Mouse (Mus musculus) MEL (cell line): Measurements from ENCODE around the gene Myog. TPM values are rescaled to one million over a fixed set of nuclear protein-coding genes. Genes with fewer than 3 reads are reported as not detected.

ENCODE experiments used
- DNase-seq: peaks from one replicate; pipeline ENCODE4 v3.0.0; 2011; ENCODE audit warnings: low read depth, low spot score
- H3K27ac ChIP-seq: 2 replicates; pipeline ENCODE4 v1.5.1; 2012; ENCODE audit warnings: low read depth, mild to moderate bottlenecking, control low read depth, low read length, moderate library complexity; ENCODE audit not compliant: control insufficient read depth
- H3K27me3 ChIP-seq, 2 experiments: fragments of 150-350 bp in 1 of 2; sonication (generic) in 1 of 2; 2 replicates each; pipeline ENCODE4 v1.6.1; 2012; ENCODE audit warnings: low read length in 2 of 2, mild to moderate bottlenecking in 2 of 2, improper control_type of control experiment in 1 of 2, moderate library complexity in 1 of 2; ENCODE audit not compliant: insufficient read depth in 2 of 2, control insufficient read depth in 1 of 2
- H3K36me3 ChIP-seq, 2 experiments: 2 replicates each; pipeline ENCODE4 v1.6.1; 2012 to 2014; ENCODE audit warnings: low read length in 2 of 2, improper control_type of control experiment in 1 of 2, inconsistent platforms in 1 of 2, mild to moderate bottlenecking in 1 of 2; ENCODE audit not compliant: insufficient read depth in 2 of 2, control insufficient read depth in 1 of 2
- H3K4me1 ChIP-seq, 2 experiments: fragments of 150-350 bp in 1 of 2; sonication (generic) in 1 of 2; 2 replicates each; pipeline ENCODE4 v1.6.1; 2012; ENCODE audit warnings: low read length in 2 of 2, improper control_type of control experiment in 1 of 2, mild to moderate bottlenecking in 1 of 2; ENCODE audit not compliant: insufficient read depth in 2 of 2, control insufficient read depth in 1 of 2
- H3K4me3 ChIP-seq, 2 experiments: fragments of 150-350 bp in 1 of 2; sonication (generic) in 1 of 2; 2 replicates each; pipeline ENCODE4 v1.5.1; 2012; ENCODE audit warnings: low read depth in 2 of 2, low read length in 2 of 2, mild to moderate bottlenecking in 2 of 2, moderate library complexity in 2 of 2, control low read depth in 1 of 2, improper control_type of control experiment in 1 of 2; ENCODE audit not compliant: control insufficient read depth in 1 of 2, insufficient read depth in 1 of 2
- H3K79me2 ChIP-seq: 2 replicates; pipeline ENCODE4 v1.6.1; 2012; ENCODE audit warnings: mild to moderate bottlenecking, low read length, moderate library complexity; ENCODE audit not compliant: control insufficient read depth, poor library complexity, insufficient read depth
- H3K9ac ChIP-seq: 2 replicates; pipeline ENCODE4 v1.6.1; 2012; ENCODE audit warnings: low read depth, mild to moderate bottlenecking, control low read depth, low read length, moderate library complexity; ENCODE audit not compliant: control insufficient read depth, poor library complexity, severe bottlenecking
- H3K9me3 ChIP-seq: fragments of 150-350 bp; sonication (generic); replicated peaks from 2 replicates; pipeline ENCODE4 v1.6.1; 2012; ENCODE audit warnings: mild to moderate bottlenecking, low read length, improper control_type of control experiment, moderate library complexity; ENCODE audit not compliant: insufficient read depth
- BHLHE40 ChIP-seq: IDR thresholded peaks from 2 replicates; pipeline ENCODE4 v1.6.1; 2012; ENCODE audit warnings: low read depth, mild to moderate bottlenecking, inconsistent platforms, low read length, improper control_type of control experiment, borderline replicate concordance
- CHD2 ChIP-seq: IDR thresholded peaks from 2 replicates; pipeline ENCODE4 v1.6.1; 2011; ENCODE audit warnings: low read length, improper control_type of control experiment
- ELF1 ChIP-seq: IDR thresholded peaks from 2 replicates; pipeline ENCODE4 v1.6.1; 2014; ENCODE audit warnings: low read depth, mild to moderate bottlenecking, inconsistent platforms, low read length, improper control_type of control experiment, moderate library complexity
- ETS1 ChIP-seq: IDR thresholded peaks from 2 replicates; pipeline ENCODE4 v1.6.1; 2012; ENCODE audit warnings: low read depth, mild to moderate bottlenecking, inconsistent platforms, low read length, improper control_type of control experiment, moderate library complexity
- GABPA ChIP-seq: IDR thresholded peaks from 2 replicates; pipeline ENCODE4 v1.6.1; 2012; ENCODE audit warnings: low read depth, mild to moderate bottlenecking, inconsistent platforms, low read length, improper control_type of control experiment, moderate library complexity
- GATA1 ChIP-seq: IDR thresholded peaks from 2 replicates; pipeline ENCODE4 v1.6.1; 2011; ENCODE audit warnings: low read depth, low read length, improper control_type of control experiment
- JUND ChIP-seq: IDR thresholded peaks from 2 replicates; pipeline ENCODE4 v1.6.1; 2011; ENCODE audit warnings: low read depth, mild to moderate bottlenecking, improper control_type of control experiment, low read length
- MAFK ChIP-seq: IDR thresholded peaks from 2 replicates; pipeline ENCODE4 v1.6.1; 2011; ENCODE audit warnings: low read depth, mild to moderate bottlenecking, low read length, improper control_type of control experiment, borderline replicate concordance
- MAX ChIP-seq: IDR thresholded peaks from 2 replicates; pipeline ENCODE4 v1.6.1; 2011; ENCODE audit warnings: low read length, improper control_type of control experiment
- MAZ ChIP-seq: IDR thresholded peaks from 2 replicates; pipeline ENCODE4 v1.6.1; 2012; ENCODE audit warnings: low read depth, mild to moderate bottlenecking, inconsistent platforms, low read length, improper control_type of control experiment
- NELFE ChIP-seq: IDR thresholded peaks from 2 replicates; pipeline ENCODE4 v1.6.1; 2011; ENCODE audit warnings: low read depth, low read length, improper control_type of control experiment
- NRF1 ChIP-seq: IDR thresholded peaks from 2 replicates; pipeline ENCODE4 v1.6.1; 2014; ENCODE audit warnings: low read depth, mild to moderate bottlenecking, inconsistent platforms, low read length, improper control_type of control experiment, moderate library complexity; ENCODE audit not compliant: poor library complexity, insufficient read depth, severe bottlenecking
- POLR2AphosphoS5 ChIP-seq: IDR thresholded peaks from 2 replicates; pipeline ENCODE4 v1.6.1; 2012; ENCODE audit warnings: low read depth, borderline replicate concordance, mild to moderate bottlenecking, inconsistent platforms, low read length, moderate library complexity, mixed read lengths
- RAD21 ChIP-seq: IDR thresholded peaks from 2 replicates; pipeline ENCODE4 v1.6.1; 2011; ENCODE audit warnings: mild to moderate bottlenecking, low read depth, low read length, improper control_type of control experiment
- RCOR1 ChIP-seq: IDR thresholded peaks from 2 replicates; pipeline ENCODE4 v1.6.1; 2012; ENCODE audit warnings: low read depth, mild to moderate bottlenecking, inconsistent platforms, low read length, improper control_type of control experiment
- SIN3A ChIP-seq: IDR thresholded peaks from 2 replicates; pipeline ENCODE4 v1.6.1; 2012; ENCODE audit warnings: low read length, improper control_type of control experiment, inconsistent platforms
- TAL1 ChIP-seq: IDR thresholded peaks from 2 replicates; pipeline ENCODE4 v1.6.1; 2012; ENCODE audit warnings: mild to moderate bottlenecking, inconsistent platforms, low read length, moderate library complexity, mixed read lengths
- TBP ChIP-seq: IDR thresholded peaks from 2 replicates; pipeline ENCODE4 v1.8.0; 2011; ENCODE audit warnings: low read depth, low read length, improper control_type of control experiment
- USF1 ChIP-seq: IDR thresholded peaks from 2 replicates; pipeline ENCODE4 v1.6.1; 2014; ENCODE audit warnings: low read depth, mild to moderate bottlenecking, inconsistent platforms, low read length, improper control_type of control experiment, moderate library complexity
- ZC3H11A ChIP-seq: IDR thresholded peaks from 2 replicates; pipeline ENCODE4 v1.6.1; 2012; ENCODE audit warnings: low read depth, mild to moderate bottlenecking, inconsistent platforms, low read length, improper control_type of control experiment
- ZMIZ1 ChIP-seq: IDR thresholded peaks from 2 replicates; pipeline ENCODE4 v1.6.1; 2012; ENCODE audit warnings: low read depth, mild to moderate bottlenecking, inconsistent platforms, low read length, improper control_type of control experiment, moderate library complexity
- ZNF384 ChIP-seq: IDR thresholded peaks from 2 replicates; pipeline ENCODE4 v1.6.1; 2012; ENCODE audit warnings: low read depth, mild to moderate bottlenecking, inconsistent platforms, low read length, improper control_type of control experiment
- polyA plus RNA-seq, 2 experiments: library from polyadenylated mRNA; stranded (reverse) in 1 of 2; unstranded in 1 of 2; fragments of >175 nt in 1 of 2; fragments of >200 nt in 1 of 2; gene quantifications; 2 replicates each; pipeline versions ENCODE4 v1.2.1 to v1.2.4; 2012; ENCODE audit warnings: low replicate concordance in 2 of 2, low read depth in 1 of 2; ENCODE audit not compliant: insufficient read length in 2 of 2, insufficient read depth in 1 of 2, missing spikeins in 1 of 2
- total RNA-seq: library from RNA; depleted of rRNA; stranded (reverse); fragments of 300-350 nt; gene quantifications from 2 replicates; pipeline ENCODE4 v1.2.3, GENCODE M21; 2012

Gene Myog
- total and polyA plus RNA-seq, 3 experiments, result not detected

- Histone ChIP-seq H3K27ac (no peak overlapping the region), H3K79me2 (no peaks in the 10 kb centered on the region), H3K27me3 (no peaks in the 10 kb centered on the region; a peak in 1 of 4 replicates), H3K4me3 (no peak overlapping the region), H3K9ac (no peak overlapping the region), H3K9me3 (no peaks in the 10 kb centered on the region), H3K36me3 (no peaks in the 10 kb centered on the region), H3K4me1 (no peaks in the 10 kb centered on the region)
- TF ChIP-seq ETS1 (no peak), ZMIZ1 (no peak), SIN3A (no peak), CHD2 (no peak)
- no peak for DNase-seq
Observed at GRCm38 (mm10) chr1:134335211-134335923, 45.6 kb downstream of the Myog start.

- Histone ChIP-seq H3K4me3 (no peak overlapping the region), H3K4me1 (no peaks in the 10 kb centered on the region), H3K27me3 (no peaks in the 10 kb centered on the region), H3K27ac (no peak overlapping the region), H3K9me3 (no peaks in the 10 kb centered on the region), H3K79me2 (no peaks in the 10 kb centered on the region), H3K9ac (no peak overlapping the region), H3K36me3 (no peaks in the 10 kb centered on the region)
- TF ChIP-seq USF1, result no peak
- no peak for TF ChIP-seq NRF1
- TF ChIP-seq NELFE, result no peak
- TF ChIP-seq MAX, result no peak
- no peak for TF ChIP-seq CHD2
- TF ChIP-seq POLR2AphosphoS5, result no peak
- no peak for TF ChIP-seq ZMIZ1
- TF ChIP-seq MAFK, result no peak
- no peak for TF ChIP-seq RCOR1
- TF ChIP-seq JUND, result no peak
- no peak for TF ChIP-seq TAL1
- TF ChIP-seq MAZ, result no peak
- no peak for TF ChIP-seq TBP
- no peak for TF ChIP-seq RAD21
- TF ChIP-seq ELF1, result no peak
- TF ChIP-seq ZNF384, result no peak
- no peak for TF ChIP-seq ZC3H11A
- TF ChIP-seq BHLHE40, result no peak
- TF ChIP-seq GABPA, result no peak
- no peak for TF ChIP-seq GATA1
- no peak for DNase-seq
Observed at GRCm38 (mm10) chr1:134335924-134336810, 46.4 kb downstream of the Myog start.
